Mouse (Mus musculus): ENCODE measurements around the gene Slc38a4.

Gene Slc38a4

DNA sequence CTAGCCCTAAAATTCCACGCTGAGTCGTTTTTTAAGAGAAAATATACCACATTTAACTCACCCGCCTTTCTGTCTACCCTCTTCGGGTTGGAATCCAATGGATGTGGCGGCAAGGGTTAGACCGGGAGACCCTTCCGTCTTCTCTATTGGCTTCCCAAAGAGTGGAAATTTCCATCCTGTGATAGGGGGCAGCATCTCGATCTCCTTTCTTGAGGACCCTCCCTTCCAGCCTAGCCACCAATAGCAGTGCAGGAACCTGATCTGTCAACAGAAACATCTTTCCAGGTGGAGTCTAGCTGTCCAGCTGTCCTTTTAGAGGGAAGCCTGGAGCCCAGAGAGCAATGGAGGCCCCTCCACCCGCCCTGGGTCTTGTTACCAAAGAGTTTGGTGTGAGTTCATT, at the start of gene Slc38a4:
Gene Slc38a4 (minus strand): TSS at position 163 of the 400 bp plus-strand sequence.
- no peak for DNase-seq (ENCODE audit: low spot score in 2 of 2)

DNA sequence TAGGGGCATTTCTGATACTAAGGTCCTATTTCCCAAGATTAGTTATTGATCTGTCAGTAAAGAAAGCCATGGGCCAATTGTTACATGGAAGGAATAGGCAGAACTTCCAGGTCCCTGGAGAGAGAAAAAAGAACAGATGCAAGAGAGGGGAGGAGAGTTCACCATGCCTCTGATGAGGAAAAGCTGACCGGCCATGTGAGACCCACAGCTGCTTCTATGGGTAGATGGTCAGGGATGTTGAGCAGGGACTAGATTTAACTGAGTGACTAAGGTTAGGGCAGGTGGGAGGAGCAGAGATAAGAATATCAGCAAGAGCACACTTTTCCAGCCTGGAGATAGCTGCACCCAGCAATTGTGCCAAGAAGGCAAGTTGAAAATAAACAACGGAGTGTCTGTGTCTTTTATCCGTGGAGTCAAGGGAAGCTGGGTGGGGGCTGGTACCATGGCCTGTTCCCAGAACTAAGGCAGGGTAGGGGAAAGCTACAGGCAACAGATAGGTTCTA, 49.2 kb upstream of the Slc38a4 start:
- DNase-seq (ENCODE audit: low spot score in 2 of 2), result no peak

DNA sequence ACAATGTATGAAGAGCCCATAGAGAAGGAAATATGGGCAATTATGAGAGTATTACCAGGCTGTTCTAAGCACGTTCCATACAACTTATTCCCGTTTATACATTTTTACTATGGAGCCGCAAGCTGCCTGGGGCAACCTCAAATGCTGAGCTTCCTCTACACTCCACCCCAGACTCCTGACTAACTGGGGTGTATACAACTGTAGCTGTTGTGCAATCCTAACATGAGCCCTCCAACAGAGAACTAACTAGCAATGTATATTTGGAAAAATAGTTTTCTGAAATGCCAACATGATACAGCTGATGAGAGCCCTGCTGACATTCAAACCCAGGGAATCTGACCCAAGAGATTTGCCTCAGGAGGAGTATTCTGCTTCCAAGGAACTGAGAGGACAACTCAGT, 48.3 kb upstream of the Slc38a4 start:
- no peak for DNase-seq (ENCODE audit: low spot score in 2 of 2)

DNA sequence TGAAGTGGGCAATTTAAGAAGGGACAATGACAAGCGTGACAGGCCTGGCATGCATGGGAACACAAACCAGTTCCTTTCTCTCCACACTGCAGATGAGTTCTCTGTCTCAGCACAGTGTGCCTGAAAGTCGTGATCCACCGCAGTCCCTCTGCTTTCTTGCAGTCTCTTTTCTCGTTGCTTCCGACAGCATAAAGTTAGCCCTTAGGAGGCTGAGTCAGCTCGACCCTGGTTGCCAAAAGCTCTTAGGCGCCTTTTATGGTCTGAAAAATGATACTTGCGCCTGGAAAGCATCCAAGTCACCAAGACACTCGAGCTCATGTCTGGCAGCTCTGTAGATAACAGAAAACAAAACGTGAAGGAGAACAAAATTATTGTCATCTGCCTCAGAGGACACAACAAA, 47.1 kb upstream of the Slc38a4 start:
- DNase-seq (ENCODE audit: low spot score in 2 of 2), result no peak

GRCm38 (mm10) chr15:97102181-97102580, 46.4 kb upstream of the Slc38a4 start:
- no peak for DNase-seq (ENCODE audit: low spot score in 2 of 2)

GRCm38 (mm10) chr15:97099101-97099500, 43.3 kb upstream of the Slc38a4 start:
- DNase-seq (ENCODE audit: low spot score in 2 of 2), result no peak

GRCm38 (mm10) chr15:97097548-97097947, 41.8 kb upstream of the Slc38a4 start:
- no peak for DNase-seq (ENCODE audit: low spot score in 2 of 2)

- no peak for DNase-seq (ENCODE audit: low spot score in 2 of 2)
Measured at GRCm38 (mm10) chr15:97089526-97089925, 33.8 kb upstream of the Slc38a4 start.

GRCm38 (mm10) chr15:97085833-97086232, 30.1 kb upstream of the Slc38a4 start:
- no peak for DNase-seq (ENCODE audit: low spot score in 2 of 2)

DNA sequence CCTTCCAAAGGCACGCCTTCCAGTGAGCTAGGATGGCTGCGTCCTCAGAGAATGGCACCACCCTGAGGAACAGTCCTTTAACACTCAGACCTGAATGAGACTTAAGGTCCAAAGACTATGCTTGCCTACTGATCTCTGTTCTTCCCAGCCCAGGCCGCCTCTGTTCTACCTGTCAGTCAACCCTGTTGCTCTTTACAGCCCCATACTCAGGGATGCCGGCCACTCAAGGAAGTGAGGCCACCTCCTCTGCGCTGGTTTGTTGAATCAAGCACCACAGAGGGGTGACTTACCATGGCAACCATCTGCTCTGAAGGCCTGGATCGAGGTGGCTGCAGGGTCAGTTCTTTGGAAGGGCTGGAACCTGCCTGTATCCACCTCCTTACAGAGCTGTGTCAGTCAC, 21.9 kb upstream of the Slc38a4 start:
- no peak for DNase-seq (ENCODE audit: low spot score in 2 of 2)

DNA sequence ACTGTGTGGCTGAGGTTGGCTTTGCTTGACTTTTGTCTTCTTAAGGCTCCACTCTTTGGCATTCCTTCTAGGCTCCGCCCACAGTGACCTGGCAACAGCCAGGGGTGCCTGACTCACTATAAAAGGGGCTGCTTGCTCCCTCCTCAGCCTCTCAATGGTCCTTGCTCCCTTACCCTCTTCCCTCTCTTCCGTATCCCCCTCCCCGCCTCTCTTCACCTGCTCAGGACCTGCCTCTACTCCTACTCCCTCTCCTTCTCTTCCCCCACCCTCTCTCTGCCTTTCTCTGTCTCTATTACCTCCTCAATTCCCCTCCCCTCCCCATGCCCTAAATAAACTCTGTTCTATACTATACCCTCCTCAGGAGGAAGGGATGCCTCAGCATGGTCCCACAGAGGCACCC, 20.3 kb upstream of the Slc38a4 start:
- DNase-seq (ENCODE audit: low spot score in 2 of 2), result no peak

- DNase-seq (ENCODE audit: low spot score in 2 of 2), result no peak
Measured at GRCm38 (mm10) chr15:97075240-97075639, 19.5 kb upstream of the Slc38a4 start.

DNA sequence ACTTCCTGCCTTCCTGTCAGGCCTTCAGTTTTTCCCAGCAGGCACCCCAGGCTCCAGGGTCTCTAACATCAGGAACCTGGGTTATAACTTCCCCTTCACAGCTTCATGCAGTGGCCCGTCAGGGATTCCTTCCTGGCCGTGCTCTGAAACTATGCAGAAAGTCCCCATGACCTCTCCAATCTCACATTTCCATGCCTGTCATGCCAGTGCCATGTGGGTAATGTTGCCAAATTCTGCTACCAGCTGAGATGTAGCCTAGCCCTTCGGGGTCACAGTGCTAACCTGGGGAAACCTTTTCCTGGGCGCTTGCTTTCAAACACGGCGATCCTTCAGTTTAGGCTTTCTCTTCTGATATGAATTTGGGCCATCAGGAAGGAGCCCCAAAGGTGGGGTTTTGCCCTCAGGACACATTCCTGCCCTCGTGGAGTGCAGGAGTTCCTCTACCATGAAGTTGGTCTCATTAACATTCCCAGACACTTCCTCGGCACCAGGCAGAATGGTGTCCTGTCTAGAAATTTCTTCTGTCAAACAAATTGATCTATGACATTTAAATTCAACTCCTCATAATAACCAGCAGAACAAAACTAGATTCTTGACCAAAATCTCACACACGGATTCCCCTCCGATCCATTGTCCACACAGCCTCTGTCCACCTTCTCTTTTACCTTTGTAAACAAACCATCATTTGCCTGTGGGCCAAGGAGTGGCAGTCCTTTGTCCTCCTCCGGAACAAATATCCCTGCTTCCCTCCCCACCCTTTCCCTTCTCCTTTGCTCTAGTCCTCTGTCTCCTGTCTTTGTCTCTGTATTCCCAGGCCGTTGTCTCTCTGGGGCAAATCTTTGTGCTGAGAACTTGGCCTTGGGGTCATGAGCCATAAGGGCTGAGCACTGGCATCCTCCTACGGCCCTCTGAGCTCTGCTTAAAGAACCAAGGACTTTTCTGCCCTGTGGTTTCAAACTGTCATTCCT, 17.4 kb upstream of the Slc38a4 start:
- no peak for DNase-seq (ENCODE audit: low spot score in 2 of 2)

GRCm38 (mm10) chr15:97067340-97068136, 11.8 kb upstream of the Slc38a4 start:
- DNase-seq (ENCODE audit: low spot score in 2 of 2), result no peak

DNA sequence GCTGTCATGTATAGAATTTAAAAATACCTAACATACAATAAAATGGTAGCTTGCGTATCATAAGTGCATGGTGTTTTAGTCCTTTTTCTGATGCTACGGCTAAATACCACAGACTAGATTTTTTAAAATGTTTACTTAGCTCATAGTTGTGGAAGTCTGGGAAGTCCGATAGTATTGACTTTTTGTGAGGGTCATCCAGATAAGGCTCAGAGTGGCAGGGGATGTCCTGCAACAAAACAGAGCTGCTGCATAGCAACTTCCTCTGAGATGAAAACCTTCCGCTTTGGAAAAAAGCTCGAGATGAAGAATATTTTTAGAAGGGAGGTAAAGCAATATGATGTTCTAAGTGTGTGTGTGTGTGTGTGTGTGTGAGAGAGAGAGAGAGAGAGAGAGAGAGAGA, 11.2 kb upstream of the Slc38a4 start:
- no peak for DNase-seq (ENCODE audit: low spot score in 2 of 2)

DNA sequence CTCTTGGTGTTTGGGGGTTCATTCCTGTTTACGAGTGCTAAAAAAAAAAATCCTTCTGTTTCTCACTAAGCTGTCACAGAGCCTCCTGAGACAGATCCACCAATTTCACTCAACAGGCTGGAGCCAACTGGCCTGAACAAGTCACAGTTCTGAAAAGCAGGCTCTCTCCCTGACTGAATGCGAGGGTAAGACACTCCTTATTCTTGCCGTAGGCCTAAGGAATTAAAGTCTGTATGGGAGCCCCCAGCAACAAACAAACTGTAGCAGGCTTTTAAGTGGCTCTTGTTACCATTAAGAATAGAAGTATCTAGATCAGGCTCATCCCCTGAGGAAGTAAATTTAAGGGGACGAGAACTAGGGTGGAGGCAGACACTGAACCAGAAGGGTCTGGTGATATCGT, 7.5 kb upstream of the Slc38a4 start:
- no peak for DNase-seq (ENCODE audit: low spot score in 2 of 2)

DNA sequence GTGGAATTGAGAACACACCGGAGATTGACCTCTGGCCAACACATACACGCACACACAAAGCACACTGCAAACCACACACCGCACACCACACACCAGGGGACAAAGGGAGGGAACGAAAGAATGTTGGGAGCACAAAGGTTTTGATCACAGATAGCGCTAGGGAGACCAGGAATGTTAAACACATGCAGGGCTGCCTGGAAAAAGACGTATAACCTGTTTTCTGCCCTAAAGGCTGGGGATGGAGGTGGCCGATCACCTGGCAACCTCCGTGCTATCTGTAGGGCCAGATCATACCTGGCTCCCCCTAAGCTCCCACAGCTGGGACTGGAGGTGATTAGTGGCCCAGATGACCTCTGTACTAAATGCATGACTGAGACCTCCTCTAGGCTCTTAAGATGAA, 5.2 kb upstream of the Slc38a4 start:
- DNase-seq (ENCODE audit: low spot score in 2 of 2), result no peak

- no peak for DNase-seq (ENCODE audit: low spot score in 2 of 2)
Measured at GRCm38 (mm10) chr15:97060571-97060970, 4.8 kb upstream of the Slc38a4 start.

- no peak for DNase-seq (ENCODE audit: low spot score in 2 of 2)
Measured at GRCm38 (mm10) chr15:97060102-97060501, 4.3 kb upstream of the Slc38a4 start.

- DNase-seq (ENCODE audit: low spot score in 2 of 2), result no peak
Measured at GRCm38 (mm10) chr15:97059071-97060041, 3.6 kb upstream of the Slc38a4 start.

DNA sequence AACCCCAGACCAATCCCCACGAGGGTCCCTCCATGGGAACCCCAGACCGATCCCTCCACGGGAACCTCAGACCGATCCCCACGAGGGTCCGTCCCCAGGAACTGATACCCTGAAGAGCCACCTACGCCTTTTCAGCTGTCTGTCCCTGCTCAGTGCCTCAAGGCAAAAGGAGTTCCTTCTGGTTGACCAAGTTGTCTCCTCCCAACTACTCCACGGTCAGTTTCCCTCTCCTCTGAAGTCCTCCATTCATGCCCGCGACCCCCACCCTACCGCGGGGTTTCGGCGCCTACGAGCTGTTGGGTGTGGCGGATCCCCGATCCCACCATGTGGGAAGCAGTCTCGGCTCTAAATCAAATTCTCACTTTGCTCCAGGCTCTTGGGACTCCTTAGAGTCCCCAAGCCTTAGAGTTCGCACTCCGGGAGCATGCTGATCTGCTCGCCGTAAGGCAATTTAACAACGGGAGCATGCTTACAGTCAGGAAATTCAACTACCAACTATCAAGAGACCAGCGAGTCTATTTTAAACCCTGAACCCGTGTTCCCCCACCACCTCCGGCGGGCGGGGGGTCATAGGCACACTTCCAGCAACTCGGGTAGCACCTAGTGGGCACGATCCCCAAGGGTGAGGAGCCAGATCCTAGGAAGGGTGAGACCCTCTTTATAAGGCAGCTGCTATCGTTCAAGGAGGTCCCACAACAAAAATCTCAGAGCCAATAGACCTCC, 828 bp downstream of the Slc38a4 start:
- DNase-seq (ENCODE audit: low spot score in 2 of 2), result no peak
